Mouse (Mus musculus): ENCODE measurements around the gene Gtf2a1.

DNA sequence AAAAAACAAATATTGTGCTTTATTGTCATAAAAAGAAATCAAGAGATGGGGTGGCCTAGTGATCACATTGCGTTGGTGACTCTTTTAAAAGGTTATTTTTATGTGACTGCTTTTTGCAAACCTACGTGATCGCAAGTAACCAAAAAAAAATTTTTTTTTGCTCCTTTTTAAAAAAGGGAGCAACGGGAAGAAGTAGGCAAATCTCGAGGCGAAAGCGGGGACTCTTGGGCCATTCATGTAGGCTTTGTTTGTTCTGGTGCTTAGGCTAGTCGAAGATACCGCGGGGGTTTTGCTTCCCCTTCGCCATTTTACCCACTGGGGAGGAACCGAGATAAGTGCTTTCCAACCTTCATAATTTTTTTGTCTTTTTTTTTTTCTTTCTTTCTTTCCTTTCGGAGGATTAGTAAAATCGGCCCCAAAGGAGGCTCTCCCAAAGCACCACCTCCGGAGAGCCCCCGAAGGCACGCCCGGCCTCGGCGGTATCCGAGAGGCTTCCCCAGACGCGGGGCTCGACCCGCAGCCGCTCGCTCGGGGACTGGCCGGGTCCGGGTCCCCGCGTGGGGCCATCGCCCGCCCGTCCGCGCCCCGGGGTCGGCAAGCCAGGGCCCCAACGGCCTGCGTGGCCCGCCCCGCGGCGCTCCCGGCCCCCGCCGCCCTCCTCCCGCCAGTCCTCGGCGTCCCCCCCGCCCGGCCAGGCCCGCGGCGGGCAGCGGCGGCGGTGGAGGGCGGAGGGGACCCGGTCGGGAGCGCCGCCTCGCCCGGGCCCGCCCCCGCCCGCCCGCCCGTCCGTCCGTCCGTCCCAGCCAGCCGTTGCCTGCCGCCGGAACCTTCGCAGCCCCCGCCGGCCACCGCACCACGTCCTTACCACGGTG lies 1.4 kb downstream of the Gtf2a1 start:
- TF ChIP-seq CTCF (IDR thresholded peaks at IDR 0.05; ENCODE audit: low read depth), result no peak
- no peak; the same call in 1 of the 2 replicates for TF ChIP-seq EP300 (IDR thresholded peaks at IDR 0.05; ENCODE audit: low read depth)

Measured in heart, postnatal 0 days (tissue).